Mouse (Mus musculus): ENCODE results near the gene Fcgbp. TPM values are rescaled to one million over a fixed set of nuclear protein-coding genes. Genes with fewer than 3 reads are reported as not detected.
"Not testable (repeated sequence)": the region's sequence is repeated elsewhere in the genome, so short reads cannot be mapped to it uniquely, and the experiment has no call there.

The Fcgbp gene
- total and polyA plus RNA-seq, 2 experiments: 0.74 to 1.2 TPM

- 74% methylated on average over 5 of the region's 5 CpGs for WGBS
- H3K27me3 ChIP-seq (ENCODE audit: control insufficient read depth, insufficient read depth, low read length): no peaks in the 10 kb centered on the region
- no peak within 1 kb of the TSS for H3K27ac ChIP-seq (replicated peaks; ENCODE audit: insufficient read depth, low read depth, low read length)
- H3K9ac ChIP-seq (ENCODE audit: low read depth, low read length): no peak within 1 kb of the TSS
- TF ChIP-seq CTCF (IDR thresholded peaks at IDR 0.05; ENCODE audit: low read depth, low read length): no peak
- no peak for TF ChIP-seq POLR2A (IDR thresholded peaks at IDR 0.05; ENCODE audit: extremely low read depth, insufficient read depth, low read length)
- no peaks in the 10 kb centered on the region for H3K79me2 ChIP-seq (ENCODE audit: control insufficient read depth, insufficient read depth, low read length)
- no peak for DNase-seq (ENCODE audit: extremely low read depth, low read depth, low spot score)
- no peaks in the 10 kb centered on the region for H3K36me3 ChIP-seq (ENCODE audit: control insufficient read depth, insufficient read depth, low read length)
- H3K4me3 ChIP-seq (ENCODE audit: insufficient read depth, low read depth, low read length): no peak within 1 kb of the TSS
- no peaks in the 10 kb centered on the region for H3K4me1 ChIP-seq (ENCODE audit: control insufficient read depth, insufficient read depth, low read length)
These were observed 58.1 kb downstream of the Fcgbp start, which contains the start of gene 9530053A07Rik for GRCm38 (mm10) chr7:28129166-28129565. TSS of gene 9530053A07Rik (plus strand) at chr7:28129466.

- WGBS: 53% methylated on average over 5 of the region's 5 CpGs
- peak; percentile 16 for DNase-seq (ENCODE audit: extremely low read depth, low read depth, low spot score)
- no peak overlapping the region for H3K9ac ChIP-seq (ENCODE audit: low read depth, low read length)
These were observed 66.6 kb downstream of the Fcgbp start for GRCm38 (mm10) chr7:28137613-28138012.

GRCm38 (mm10) chr7:28148263-28148662 lies 77.2 kb downstream of the Fcgbp start:
- no peaks in the 10 kb centered on the region for H3K27me3 ChIP-seq (ENCODE audit: control insufficient read depth, insufficient read depth, low read length)
- H3K27ac ChIP-seq (replicated peaks; ENCODE audit: insufficient read depth, low read depth, low read length): no peak overlapping the region
- 6% methylated on average over 3 of the region's 3 CpGs for WGBS
- peak; percentile 43 for DNase-seq (ENCODE audit: extremely low read depth, low read depth, low spot score)
- TF ChIP-seq POLR2A (IDR thresholded peaks at IDR 0.05; ENCODE audit: extremely low read depth, insufficient read depth, low read length): no peak
- TF ChIP-seq CTCF (IDR thresholded peaks at IDR 0.05; ENCODE audit: low read depth, low read length): peak; percentile 90
- no peaks in the 10 kb centered on the region for H3K79me2 ChIP-seq (ENCODE audit: control insufficient read depth, insufficient read depth, low read length)
- no peaks in the 10 kb centered on the region for H3K4me1 ChIP-seq (ENCODE audit: control insufficient read depth, insufficient read depth, low read length)
- no peaks in the 10 kb centered on the region for H3K36me3 ChIP-seq (ENCODE audit: control insufficient read depth, insufficient read depth, low read length)
- no peak overlapping the region for H3K9ac ChIP-seq (ENCODE audit: low read depth, low read length)
- H3K4me3 ChIP-seq (ENCODE audit: insufficient read depth, low read depth, low read length): no peak overlapping the region

More at GRCm38 (mm10) chr7:28137613-28138012, 66.6 kb downstream of the Fcgbp start:
- Histone ChIP-seq H3K79me2 (ENCODE audit: control insufficient read depth, insufficient read depth, low read length) (no peaks in the 10 kb centered on the region), H3K4me3 (ENCODE audit: insufficient read depth, low read depth, low read length) (no peak overlapping the region), H3K27me3 (ENCODE audit: control insufficient read depth, insufficient read depth, low read length) (0 out of 2 replicates have a peak, but pooled peaks cover 2% of the 10 kb centered on the region), H3K4me1 (ENCODE audit: control insufficient read depth, insufficient read depth, low read length) (no peaks in the 10 kb centered on the region), H3K36me3 (ENCODE audit: control insufficient read depth, insufficient read depth, low read length) (no peaks in the 10 kb centered on the region), H3K27ac (replicated peaks; ENCODE audit: insufficient read depth, low read depth, low read length) (no peak overlapping the region)
- TF ChIP-seq POLR2A (IDR thresholded peaks at IDR 0.05; ENCODE audit: extremely low read depth, insufficient read depth, low read length) (no peak), CTCF (IDR thresholded peaks at IDR 0.05; ENCODE audit: low read depth, low read length) (0 out of 2 replicates have a peak, but pooled peaks have one; percentile 11)

- H3K79me2 ChIP-seq (ENCODE audit: control insufficient read depth, insufficient read depth, low read length): no peaks in the 10 kb centered on the region
- no peak overlapping the region for H3K27ac ChIP-seq (replicated peaks; ENCODE audit: insufficient read depth, low read depth, low read length)
- no peak overlapping the region for H3K4me3 ChIP-seq (ENCODE audit: insufficient read depth, low read depth, low read length)
These were observed 78.8 kb downstream of the Fcgbp start for GRCm38 (mm10) chr7:28149841-28150240.

GRCm38 (mm10) chr7:28151584-28152221 lies 80.7 kb downstream of the Fcgbp start:
- Histone ChIP-seq H3K36me3 (ENCODE audit: control insufficient read depth, insufficient read depth, low read length) (no peaks in the 10 kb centered on the region), H3K27ac (replicated peaks; ENCODE audit: insufficient read depth, low read depth, low read length) (no peak overlapping the region), H3K4me3 (ENCODE audit: insufficient read depth, low read depth, low read length) (no peak overlapping the region), H3K4me1 (ENCODE audit: control insufficient read depth, insufficient read depth, low read length) (no peaks in the 10 kb centered on the region), H3K9ac (ENCODE audit: low read depth, low read length) (no peak overlapping the region), H3K27me3 (ENCODE audit: control insufficient read depth, insufficient read depth, low read length) (no peaks in the 10 kb centered on the region), H3K79me2 (ENCODE audit: control insufficient read depth, insufficient read depth, low read length) (no peaks in the 10 kb centered on the region)
- DNase-seq (ENCODE audit: extremely low read depth, low read depth, low spot score): no peak
- WGBS: 20% methylated on average over 13 of the region's 13 CpGs
- TF ChIP-seq CTCF (IDR thresholded peaks at IDR 0.05; ENCODE audit: low read depth, low read length): peak; percentile 65
- TF ChIP-seq POLR2A (IDR thresholded peaks at IDR 0.05; ENCODE audit: extremely low read depth, insufficient read depth, low read length): no peak

More at GRCm38 (mm10) chr7:28149841-28150240, 78.8 kb downstream of the Fcgbp start:
- Histone ChIP-seq H3K27me3 (ENCODE audit: control insufficient read depth, insufficient read depth, low read length) (no peaks in the 10 kb centered on the region), H3K36me3 (ENCODE audit: control insufficient read depth, insufficient read depth, low read length) (no peaks in the 10 kb centered on the region), H3K9ac (ENCODE audit: low read depth, low read length) (no peak overlapping the region), H3K4me1 (ENCODE audit: control insufficient read depth, insufficient read depth, low read length) (no peaks in the 10 kb centered on the region)
- TF ChIP-seq POLR2A (IDR thresholded peaks at IDR 0.05; ENCODE audit: extremely low read depth, insufficient read depth, low read length): no peak
- no peak for TF ChIP-seq CTCF (IDR thresholded peaks at IDR 0.05; ENCODE audit: low read depth, low read length)
- DNase-seq (ENCODE audit: extremely low read depth, low read depth, low spot score): no peak
- 79% methylated on average over 1 of the region's 1 CpGs for WGBS

GRCm38 (mm10) chr7:28153595-28153994 lies 82.6 kb downstream of the Fcgbp start:
- H3K36me3 ChIP-seq (ENCODE audit: control insufficient read depth, insufficient read depth, low read length); H3K79me2 ChIP-seq (ENCODE audit: control insufficient read depth, insufficient read depth, low read length); H3K27me3 ChIP-seq (ENCODE audit: control insufficient read depth, insufficient read depth, low read length); H3K27ac ChIP-seq (replicated peaks; ENCODE audit: insufficient read depth, low read depth, low read length); DNase-seq (ENCODE audit: extremely low read depth, low read depth, low spot score); H3K4me1 ChIP-seq (ENCODE audit: control insufficient read depth, insufficient read depth, low read length); H3K4me3 ChIP-seq (ENCODE audit: insufficient read depth, low read depth, low read length); H3K9ac ChIP-seq (ENCODE audit: low read depth, low read length): not testable (repeated sequence)
- 33% methylated on average over 5 of the region's 5 CpGs for WGBS
